Mouse (Mus musculus): ENCODE data around the gene Wnt7a.

The Wnt7a gene

DNA sequence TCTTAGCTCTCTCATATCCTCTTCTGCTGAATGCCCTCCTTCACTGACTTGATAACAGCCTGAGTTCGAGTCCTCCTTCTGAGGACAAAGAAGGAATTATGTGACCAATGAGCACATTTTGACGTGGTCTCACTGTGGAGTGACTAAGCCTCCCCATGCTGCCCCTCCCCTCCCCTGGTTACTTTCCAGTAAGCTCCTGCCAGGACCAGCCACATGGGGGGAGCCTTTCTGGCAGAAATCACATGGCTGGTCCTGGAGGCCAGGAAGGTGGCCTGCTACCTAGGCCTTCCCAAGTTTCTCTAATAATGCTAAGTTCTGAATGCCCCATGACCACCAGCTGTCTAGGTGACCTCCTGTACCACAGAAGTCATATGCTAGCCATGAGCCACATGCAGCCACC lies 27.3 kb downstream of the Wnt7a start:
- DNase-seq, result peak; percentile 61 to 72

DNA sequence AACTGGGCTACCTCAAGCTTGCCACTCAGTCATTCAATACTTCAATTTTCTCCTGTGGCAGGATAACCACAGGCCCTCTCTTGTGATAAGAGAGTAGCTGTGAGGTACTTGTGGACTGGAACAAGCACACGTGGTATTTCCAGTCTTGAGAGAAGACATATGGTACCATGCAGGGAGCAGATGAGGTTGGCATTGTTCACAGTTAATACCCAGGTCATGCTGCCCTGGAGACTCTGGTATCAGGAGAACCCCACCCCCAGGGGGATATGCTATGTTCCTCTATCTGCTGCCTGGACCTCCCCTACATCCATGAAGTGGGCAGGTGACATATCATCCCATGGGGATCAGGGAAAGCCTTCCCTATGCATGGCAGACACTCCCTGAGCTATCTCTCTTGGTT lies 27.9 kb downstream of the Wnt7a start:
- no peak for DNase-seq

DNA sequence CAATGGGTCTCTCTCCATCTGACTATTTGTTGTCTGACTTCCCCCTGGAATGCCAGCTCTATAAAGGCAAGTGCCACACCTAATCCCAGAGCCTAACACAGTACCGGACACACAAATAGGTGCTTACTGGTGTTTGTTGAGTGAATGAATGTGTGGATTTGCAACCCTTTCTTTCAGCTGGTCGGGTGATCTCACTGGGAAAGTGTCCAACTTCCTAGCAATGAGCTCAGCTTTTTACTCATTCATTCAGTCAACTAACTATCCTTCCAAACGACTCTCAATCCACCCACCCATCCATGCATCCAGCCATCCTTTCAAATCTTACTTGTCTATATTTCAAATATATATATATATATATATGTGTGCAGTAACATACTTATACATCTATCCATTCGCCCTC lies 31.3 kb downstream of the Wnt7a start:
- no peak for DNase-seq

DNA sequence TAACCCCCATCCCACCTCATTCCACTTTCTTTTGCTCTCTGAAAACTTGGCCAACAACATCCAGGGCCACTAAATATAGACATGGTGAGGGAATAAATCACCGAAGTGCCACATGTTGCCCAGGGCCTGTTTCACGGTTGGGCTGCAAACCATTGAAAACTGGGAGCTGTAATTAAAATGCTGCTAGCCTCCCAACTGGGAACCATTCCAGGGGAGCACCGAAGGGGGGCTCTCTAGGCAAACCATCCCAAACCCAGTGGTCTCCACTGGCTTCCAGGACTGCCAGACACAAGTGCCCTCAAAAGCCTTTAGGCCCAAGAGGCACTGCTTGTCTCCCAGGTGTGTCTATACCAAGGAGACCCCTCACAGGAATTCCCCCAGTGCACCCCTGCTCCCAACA lies 31.9 kb downstream of the Wnt7a start:
- DNase-seq, result peak in 1 of 2 experiments; percentile 51

DNA sequence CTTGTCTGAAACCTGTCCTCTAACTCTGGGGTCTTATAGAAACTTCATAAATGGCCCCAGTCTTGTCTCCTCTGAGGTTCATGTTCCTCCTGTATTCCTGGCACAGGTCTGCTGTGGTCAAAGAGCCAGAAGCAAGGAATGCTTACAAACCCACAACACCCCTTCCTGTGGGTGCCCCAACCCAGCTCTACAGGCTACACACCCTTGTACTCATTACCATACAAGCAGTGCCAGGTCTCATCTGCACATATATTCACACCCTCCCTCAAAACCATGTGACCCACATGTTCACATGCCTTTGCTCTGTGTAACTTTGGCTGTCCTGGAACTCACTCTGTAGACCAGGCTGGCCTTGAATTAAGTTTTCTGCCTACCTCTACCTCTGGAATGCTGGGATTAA lies 38.2 kb downstream of the Wnt7a start:
- DNase-seq, result no peak

DNA sequence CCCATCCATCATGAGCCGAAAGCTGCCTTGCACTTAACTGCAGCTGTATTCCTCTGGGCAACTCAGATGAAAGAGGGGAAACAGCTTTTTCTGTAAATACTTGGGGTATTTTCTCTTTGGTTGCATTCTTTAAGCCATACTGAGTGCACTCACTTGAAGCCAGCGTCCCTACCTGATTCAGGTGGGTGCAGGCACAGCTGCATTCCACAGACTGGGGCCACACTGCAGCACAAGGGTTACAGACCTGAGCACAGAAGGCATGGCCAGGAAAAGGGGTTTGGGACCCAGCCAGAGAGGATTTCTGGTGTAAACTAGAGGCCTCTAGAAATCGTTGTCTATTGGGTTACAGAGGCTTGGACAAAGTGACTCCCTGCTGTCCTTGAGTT lies 38.6 kb downstream of the Wnt7a start:
- DNase-seq, result no peak

DNA sequence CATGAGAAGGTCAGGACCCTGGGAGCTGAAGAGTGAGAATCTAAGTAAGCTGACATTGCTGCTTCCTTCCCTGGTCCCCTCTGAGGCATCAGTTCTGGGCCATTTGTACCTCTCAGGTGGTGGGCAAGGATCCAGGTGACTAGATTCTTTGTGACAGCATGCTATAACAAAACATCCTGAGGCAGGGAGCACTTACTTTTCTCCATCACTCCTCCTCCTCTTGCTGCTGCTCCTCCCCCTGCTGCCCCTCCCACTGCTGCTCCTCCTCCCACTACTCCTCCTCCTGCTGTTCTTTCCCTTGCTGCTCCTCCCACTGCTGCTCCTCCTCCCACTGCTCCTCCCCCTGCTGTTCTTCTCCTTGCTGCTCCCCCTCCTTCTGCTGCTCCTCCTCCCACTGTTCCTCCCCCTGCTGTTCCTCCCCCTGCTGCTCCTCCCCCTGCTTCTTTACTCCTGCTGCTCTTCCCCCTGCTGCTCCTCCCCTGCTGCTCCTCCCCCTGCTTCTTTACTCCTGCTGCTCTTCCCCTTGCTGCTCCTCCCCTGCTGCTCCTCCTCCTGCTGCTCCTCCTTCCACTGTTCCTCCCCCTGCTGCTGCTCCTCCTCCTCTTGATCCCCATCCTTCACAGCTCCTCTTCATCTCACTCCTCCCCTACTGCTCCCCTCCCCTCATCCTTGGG lies 39.1 kb downstream of the Wnt7a start:
- peak in 1 of 2 experiments; percentile 44 for DNase-seq

DNA sequence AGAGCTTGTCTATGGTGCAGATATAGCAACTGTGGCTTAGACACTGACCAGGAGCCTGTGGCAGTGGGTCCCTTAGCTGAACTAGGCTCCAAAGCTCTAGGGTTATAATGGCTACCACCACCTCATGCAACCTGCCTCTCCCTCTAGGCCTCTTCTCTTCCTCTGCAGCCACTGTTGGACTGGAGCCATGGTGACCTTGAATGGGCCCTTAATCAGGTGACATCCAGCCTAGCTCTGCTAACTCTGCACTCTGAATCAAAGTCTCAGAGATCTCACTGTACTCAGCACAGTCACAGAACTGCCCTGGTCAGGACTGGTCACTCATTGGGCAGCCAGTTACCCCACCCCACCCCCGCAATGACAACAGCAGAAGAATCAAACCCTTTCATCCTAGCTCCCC lies 44.4 kb downstream of the Wnt7a start:
- DNase-seq, result no peak

DNA sequence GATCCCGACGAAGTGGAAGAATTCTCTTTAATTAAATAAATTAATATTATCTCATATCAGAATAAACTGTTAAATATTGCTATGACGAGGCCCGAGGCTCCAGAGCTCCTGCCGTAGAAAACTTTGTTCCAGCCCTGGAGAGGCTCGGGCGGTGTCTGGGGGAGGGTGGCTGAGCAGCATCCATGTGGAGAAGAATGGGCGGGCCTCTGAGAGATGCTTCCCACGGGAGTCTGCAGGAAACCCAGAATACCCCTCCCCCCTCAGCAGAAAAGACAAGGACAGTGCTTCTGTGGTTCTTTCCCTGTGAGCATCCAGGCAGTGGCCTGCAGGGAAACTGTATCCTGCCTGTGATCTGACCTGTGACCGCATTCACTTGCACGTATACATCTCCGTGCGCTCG lies 45.7 kb downstream of the Wnt7a start:
- DNase-seq, result no peak

DNA sequence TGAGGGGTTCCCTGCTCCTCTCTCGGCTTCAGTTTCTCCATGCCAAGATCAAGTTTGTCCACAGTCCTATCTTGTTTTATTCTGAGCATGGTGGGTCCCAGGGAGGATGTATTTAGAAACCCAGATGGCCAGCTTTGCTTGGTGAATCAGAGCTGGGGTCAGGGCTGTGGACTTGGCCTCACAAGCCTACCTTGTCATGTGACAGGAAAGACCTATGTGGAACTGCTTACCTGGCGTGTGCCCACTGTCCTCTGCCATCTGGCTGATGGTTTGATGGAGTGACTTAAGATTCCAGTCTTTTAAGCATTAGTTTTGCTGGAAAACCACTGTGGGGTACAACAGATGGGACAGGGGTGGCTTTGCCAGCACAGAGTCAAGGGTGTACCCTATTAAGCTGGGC lies 48.4 kb downstream of the Wnt7a start:
- DNase-seq, result peak in 1 of 2 experiments; percentile 49

DNA sequence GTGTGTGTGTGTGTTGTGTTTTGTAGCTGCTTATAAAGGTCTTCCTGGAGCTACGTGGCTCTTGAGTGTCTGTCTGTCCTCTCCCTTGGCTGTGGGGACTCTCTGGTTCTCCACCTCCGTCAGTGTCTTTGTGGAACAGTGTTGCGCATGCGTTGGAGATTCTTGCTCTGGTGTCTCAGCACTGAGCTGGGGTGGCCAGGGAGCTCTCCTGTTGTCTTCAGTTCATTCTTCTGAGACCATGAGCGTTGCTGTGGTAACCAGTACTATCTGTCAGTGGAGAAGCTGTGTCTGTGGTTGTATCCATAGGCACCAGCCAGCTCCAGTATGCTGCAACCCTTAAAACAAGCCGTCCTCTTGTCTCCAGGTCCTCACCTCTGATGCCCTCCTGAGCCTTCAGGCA lies 50.2 kb downstream of the Wnt7a start:
- no peak for DNase-seq

DNA sequence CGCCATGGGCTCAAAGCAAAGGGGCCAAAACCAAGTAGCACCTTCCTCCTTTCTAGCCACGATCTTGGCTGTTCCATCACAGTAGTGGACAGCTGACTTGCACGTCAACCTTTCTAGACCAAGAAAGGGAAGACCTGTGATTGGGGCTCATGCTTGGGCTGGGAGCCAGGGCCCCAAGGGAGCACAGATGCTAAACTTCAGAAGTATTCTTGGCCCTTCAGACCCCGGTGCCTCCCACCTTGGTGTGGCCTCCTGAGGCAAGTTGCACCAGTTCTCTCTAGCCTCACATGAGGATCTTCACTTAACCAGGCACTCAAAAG lies 50.8 kb downstream of the Wnt7a start:
- peak; percentile 56 to 66 for DNase-seq

DNA sequence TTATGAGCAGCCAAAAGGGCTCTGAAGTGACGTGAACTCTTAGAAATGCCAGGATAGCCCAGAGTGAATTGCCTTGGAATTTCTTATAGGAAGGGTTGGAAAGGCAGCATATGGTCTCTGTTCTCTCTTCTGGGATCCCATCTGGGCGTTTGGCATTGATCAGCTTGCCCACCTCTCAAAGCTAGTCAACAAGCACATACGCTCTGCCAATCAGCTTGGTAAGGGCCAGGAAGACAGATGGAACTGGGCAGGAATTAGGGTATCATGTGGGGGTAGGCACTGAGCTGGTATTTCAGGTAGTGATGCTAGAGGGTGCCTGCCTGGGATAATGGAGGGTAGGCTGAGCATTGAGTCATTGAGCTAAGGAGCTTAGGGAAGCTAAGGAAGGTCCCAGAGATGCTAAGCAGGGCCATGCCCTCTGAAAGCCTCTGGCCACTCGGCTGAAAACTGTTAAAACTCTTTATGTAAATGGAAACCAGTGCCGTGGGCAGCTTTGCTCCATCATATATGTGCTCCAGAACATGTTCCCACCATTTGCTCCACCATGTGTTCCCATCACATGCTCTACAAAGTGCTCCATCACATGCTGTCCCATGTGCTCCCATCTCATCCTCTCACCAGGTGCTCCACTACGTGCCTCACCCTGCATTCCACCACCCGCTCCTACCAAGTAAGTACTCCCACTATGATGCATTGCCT lies 51.3 kb downstream of the Wnt7a start:
- DNase-seq, result peak; percentile 91 to 94

DNA sequence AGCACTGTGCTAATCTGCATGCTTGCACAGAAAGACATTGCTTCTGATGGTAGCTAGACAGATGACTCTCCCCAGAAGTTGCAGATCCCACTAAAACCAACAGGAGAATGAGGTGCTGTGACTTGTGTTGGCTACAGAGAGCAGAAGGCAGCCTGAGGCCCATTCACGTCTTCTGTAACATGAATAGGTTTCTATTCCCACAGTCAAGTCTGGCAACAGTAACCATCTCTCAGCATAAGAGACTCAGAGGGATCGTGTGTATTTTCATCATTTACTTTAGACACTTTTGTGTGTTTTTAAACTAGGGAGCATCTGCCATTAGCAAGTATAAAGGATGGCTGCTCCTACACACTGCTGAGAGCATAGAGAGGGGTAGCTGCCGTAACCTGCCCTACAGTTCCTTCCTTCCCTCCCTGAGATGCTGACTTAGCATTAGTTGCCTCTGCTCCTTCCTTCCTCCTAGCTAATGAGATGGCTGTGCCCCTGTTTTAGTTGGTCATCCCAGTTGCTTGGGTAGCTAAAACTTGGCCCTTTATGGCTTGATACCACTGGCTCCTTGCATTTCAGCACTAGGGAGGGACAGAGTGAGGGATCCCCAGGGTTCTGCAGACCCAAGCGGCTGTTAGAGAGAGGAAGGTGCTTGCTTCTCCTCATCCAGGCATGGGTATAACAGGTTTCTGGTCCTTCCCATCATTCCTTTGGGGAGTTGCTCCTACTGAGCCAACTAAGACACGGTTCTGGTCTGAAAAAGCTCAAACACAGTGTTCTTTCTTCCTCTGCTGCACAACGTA lies 52.1 kb downstream of the Wnt7a start:
- DNase-seq, result peak in 1 of 2 experiments; percentile 52

DNA sequence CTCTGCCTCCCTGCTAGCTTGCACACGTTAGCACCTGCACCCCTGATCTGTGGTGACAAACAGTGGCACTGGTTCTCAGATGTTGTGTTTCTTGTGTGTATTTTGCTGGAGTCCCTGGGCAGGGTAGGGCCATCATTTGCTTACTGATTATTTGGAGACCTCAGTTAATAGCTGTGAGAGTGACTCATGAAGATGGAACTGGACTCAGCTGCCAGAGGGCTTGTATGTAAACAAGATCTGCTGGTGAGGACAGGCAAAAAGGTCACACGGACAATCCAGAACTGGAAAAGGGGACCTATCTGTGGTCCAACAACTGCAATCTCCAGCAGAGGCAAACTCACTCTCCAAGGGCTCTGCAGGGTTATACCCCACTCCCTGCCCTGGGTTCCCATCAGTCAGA lies 52.8 kb downstream of the Wnt7a start:
- no peak for DNase-seq

DNA sequence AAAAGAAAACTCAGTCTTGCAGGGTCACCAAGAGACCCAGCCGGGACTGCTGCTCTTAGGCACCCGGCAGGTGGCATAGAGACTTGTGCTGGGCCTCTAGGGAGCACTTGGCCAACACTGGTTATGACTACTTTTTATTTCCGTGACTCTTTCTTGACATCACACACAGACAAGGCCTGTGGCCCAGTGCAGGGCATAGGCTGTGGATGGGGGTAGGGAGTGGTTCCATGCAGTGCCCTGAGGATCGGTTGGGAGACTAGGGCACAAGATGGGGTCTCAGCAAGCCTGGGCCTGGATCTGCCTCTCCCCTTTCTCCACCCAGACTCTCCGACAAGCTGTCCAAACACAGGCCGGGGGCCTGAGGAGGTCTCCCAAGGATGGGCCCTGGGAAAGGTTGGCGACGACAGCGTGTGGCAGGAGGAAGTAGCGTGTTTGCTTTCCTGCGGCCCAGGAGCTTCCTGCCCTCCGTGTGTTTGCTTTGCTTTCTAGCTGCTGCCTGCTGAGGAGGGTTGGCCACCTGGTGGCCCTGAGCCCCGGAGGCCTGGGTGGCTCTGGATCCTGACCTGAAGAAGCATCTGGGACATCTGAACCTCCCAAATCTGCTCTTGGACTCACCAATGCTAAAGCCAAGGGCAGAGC lies 53.8 kb downstream of the Wnt7a start:
- no peak for DNase-seq

DNA sequence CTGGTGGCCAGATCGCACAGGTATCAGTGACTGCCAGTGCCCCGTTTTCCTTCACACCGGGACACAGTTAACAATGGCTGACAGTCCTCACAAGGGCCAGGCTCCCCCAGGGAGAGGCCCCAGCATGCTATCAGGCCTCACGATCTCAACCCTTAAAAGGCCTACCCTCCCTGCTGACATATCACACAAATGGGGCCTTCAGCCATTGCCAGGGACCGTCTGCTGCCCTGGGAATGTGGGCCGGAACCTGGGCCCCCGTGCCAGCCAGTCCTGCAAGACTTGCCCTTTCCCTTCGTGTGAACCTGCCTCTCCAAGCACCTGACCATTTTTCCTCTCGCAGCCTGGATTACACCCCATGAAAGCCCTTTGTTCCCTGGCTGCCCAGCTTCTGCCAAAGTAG lies 61.5 kb downstream of the Wnt7a start:
- DNase-seq, result peak in 1 of 2 experiments; percentile 27

DNA sequence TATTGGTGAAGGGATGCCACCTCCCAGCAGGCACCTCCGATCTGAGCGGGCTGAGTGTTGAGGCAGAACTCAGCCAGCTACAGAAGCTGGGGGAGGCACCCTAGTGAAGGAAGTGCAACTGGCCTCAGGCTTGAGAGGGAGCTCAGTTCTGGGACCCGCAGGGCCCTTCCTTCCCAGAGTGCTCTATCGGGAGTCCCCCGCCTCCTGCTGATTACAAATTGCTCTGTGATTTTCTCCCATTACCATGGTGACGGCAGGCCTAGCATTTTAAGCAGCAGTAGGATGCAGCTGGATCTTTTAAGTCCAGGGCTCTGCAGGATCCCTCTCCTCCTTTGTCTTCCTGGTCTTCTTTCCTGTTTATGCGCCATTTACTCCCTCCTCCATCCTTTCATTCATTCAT lies 63.4 kb downstream of the Wnt7a start:
- DNase-seq, result no peak

DNA sequence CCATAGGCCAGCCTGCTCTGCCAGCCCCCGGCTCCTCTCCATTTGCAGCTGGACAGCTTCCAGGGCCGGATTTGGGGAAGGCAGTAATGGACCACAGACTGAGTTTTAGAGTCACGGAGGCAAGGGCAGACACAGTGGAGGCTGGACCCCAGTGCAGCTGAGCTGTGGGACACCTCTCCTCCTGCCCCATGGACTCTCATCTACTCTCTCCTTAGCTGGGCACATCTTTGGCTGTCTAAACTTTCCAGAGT lies 64.3 kb downstream of the Wnt7a start:
- peak; percentile 59 to 69 for DNase-seq

DNA sequence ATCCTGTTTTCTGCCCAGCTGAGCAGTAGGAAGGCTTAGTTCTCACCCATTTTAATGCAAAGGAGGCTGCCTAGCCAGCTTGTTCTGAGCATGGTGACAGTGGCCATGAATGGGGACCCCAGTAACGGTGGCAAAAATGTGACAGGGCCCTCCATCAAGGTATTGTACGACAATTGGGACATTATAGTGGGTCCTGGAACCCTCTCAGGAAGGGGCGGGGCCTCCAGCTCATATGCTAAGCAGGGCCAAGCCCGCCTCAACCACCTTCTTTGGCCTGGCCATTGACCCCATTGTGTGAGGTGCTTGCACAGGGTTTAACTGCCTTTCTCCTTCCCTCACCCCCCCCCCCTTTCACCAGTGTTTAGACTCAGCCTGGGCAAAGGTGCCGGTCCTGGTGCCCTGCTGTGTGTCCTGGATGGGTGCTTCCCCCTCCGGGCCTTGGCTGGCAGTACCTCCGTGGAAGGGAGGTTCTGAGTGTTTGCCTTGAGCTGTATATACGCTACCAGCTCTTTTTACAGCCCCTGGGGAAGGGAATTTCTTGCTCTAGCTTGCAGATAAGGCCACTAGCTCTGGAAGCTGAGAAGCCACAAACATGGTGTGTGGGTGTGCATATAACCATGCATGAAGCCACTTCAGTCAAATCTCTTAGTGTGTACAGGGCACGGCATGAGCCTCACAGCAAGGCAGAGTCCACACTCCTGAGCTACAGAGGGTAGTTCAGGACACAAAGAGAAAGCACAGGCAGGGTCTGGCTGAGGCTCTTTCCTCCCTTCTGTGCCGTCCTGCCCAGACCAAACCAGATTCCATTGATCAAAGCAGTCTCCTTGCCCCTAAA lies 64.9 kb downstream of the Wnt7a start:
- peak in 1 of 2 experiments; percentile 50 for DNase-seq

DNA sequence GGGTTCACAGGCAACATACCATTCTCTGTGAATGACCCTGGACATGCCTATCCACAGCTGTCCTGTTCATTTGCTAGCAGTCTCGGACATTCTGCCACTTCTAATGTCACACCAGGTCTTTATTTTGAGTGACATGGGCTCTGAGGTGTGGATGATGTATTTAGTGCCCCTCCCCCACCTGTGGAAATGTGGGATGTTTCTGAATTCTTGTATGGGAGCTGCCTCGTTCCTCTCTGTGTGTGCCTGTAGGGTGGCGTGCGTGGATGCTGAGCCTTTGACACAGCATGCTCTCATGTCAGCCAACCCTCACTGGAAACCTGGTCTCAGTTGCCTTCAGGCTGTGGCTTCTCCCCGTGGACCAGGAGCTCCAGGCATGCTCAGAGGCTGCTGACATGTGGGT lies 66.1 kb downstream of the Wnt7a start:
- DNase-seq, result no peak

DNA sequence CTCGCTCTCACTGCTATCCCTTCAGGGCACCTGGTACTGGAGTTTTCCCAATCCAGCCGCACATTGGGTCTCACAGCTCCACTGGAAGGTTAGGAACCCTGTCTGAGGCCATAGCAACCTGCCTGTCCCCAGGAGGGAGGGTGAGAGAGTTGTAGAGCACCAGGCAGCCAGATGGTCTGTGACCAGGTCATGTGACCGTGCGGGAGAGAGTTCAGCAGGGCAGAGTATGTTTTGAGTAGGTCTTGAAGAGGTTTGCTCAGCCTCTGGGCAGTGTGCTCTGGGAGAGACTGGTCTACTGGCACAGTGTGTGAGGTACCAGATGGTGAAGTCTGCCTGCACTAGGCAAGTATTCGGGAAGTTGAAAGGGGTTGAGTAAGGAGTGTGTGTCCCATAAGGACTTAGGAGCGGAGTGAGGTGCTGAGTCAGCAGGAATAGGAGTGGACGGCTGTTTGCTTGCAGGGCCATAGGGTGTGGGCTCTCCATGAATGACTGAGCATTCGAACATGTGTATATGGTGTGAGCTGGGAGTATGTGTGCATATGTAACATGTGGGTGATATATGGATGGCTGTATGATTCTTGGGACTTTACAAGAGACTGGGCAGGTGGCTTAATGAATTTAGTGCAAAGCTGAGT lies 71.4 kb downstream of the Wnt7a start:
- DNase-seq, result peak in 1 of 2 experiments; percentile 30

All from cerebellum, postnatal 10 days (tissue).